Mouse (Mus musculus) heart, adult 2 months (tissue): ENCODE data around the gene Itga11.

Source experiments
- CTCF ChIP-seq: fragments of 200-600 bp; IDR thresholded peaks from 2 replicates; pipeline ENCODE4 v1.8.1; 2022; ENCODE audit warnings: antibody characterized with exemption, mild to moderate bottlenecking, moderate library complexity
- EP300 ChIP-seq: fragments of 200-500 bp; IDR thresholded peaks from 2 replicates; pipeline ENCODE4 v1.6.1; 2011; ENCODE audit warnings: low read depth, low read length, control low read depth; ENCODE audit not compliant: insufficient read depth

- no peak for TF ChIP-seq CTCF
- no peak for TF ChIP-seq EP300
These were observed 139.5 kb downstream of the Itga11 start for GRCm38 (mm10) chr9:62817099-62817571.
